Mouse (Mus musculus): ENCODE data around the gene 1700010B08Rik. TPM values are rescaled to one million over a fixed set of nuclear protein-coding genes. Genes with fewer than 3 reads are reported as not detected.
"Not testable (repeated sequence)": the region's sequence is repeated elsewhere in the genome, so short reads cannot be mapped to it uniquely, and the experiment has no call there.

1700010B08Rik gene
- not detected in 2 replicates for polyA plus RNA-seq (2015; fragmentation: Nextera tagmentation; extraction: Ambion mirVana)

DNA sequence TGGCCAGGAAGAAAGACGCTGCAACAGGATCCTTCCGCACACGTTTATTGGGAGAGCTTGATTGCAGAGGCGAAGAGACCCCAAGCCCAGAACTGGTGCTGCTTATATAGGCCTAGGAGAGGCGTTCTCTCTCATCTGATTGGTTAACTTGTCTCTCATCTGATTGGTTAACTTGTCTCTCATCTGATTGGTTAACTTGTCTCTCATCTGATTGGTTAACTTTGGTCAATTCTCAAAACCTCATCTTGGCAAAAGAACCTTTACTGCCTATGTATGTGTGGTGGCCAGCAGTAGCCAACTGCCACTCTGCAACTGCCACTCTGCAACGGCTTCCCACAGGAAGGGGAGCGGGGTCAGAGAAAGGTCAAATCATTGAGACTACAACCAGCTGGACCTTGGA is at the start of gene 1700010B08Rik:
TSS of gene 1700010B08Rik (plus strand) at position 301 of the 400 bp plus-strand sequence.
- 88% methylated on average over 6 of the region's 7 CpGs for WGBS
- not testable (repeated sequence) for H3K27me3 ChIP-seq (ENCODE audit: control insufficient read depth, insufficient read depth, low read depth, low read length); H3K4me3 ChIP-seq (ENCODE audit: low read length); H3K4me1 ChIP-seq (replicated peaks; ENCODE audit: control insufficient read depth, insufficient read depth, low read length); H3K9ac ChIP-seq (ENCODE audit: low read length); H3K4me2 ChIP-seq (ENCODE audit: low read depth, low read length); H3K27ac ChIP-seq (ENCODE audit: low read length); H3K9me3 ChIP-seq (ENCODE audit: control insufficient read depth, low read length); ATAC-seq (ENCODE audit: low read depth); H3K36me3 ChIP-seq (ENCODE audit: control insufficient read depth, insufficient read depth, low read length)

DNA sequence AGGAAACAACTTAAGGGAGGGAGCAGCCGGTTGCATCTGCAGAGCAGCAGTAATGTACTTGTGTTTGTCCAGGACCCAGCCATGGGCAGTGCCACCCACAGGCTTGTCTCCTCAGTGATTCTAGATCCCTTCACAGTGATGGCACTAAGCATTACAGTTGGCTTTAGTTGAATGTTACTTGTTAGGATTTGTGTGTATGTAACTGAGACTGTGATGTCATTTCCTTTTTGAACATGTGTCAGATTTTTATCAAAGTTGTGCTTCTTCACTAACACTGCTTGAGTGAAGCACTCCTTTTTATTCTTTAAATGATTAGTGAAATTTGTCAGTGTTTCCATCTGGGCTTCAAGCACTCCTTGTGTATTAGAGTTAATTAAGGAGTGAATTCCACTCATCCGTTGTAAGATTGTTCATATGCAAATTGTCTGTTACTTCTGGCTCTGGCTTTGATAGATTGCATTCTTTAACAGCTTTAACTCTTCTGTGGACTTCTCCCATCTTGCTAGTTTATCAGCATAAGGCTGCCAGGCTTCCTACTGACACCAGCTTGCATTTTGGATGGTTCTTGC is 46.8 kb upstream of the 1700010B08Rik start:
- Histone ChIP-seq H3K27ac (ENCODE audit: low read length) (no peak overlapping the region), H3K27me3 (ENCODE audit: control insufficient read depth, insufficient read depth, low read depth, low read length) (no peaks in the 10 kb centered on the region), H3K9me3 (ENCODE audit: control insufficient read depth, low read length) (no peaks in the 10 kb centered on the region), H3K4me1 (replicated peaks; ENCODE audit: control insufficient read depth, insufficient read depth, low read length) (no peaks in the 10 kb centered on the region), H3K36me3 (ENCODE audit: control insufficient read depth, insufficient read depth, low read length) (peaks cover 3% of the 10 kb centered on the region; the same call in 1 of the 2 replicates), H3K9ac (ENCODE audit: low read length) (no peak overlapping the region), H3K4me3 (ENCODE audit: low read length) (no peak overlapping the region), H3K4me2 (ENCODE audit: low read depth, low read length) (no peak overlapping the region)
- 68% methylated on average over 2 of the region's 2 CpGs for WGBS
- ATAC-seq (ENCODE audit: low read depth) = no peak

DNA sequence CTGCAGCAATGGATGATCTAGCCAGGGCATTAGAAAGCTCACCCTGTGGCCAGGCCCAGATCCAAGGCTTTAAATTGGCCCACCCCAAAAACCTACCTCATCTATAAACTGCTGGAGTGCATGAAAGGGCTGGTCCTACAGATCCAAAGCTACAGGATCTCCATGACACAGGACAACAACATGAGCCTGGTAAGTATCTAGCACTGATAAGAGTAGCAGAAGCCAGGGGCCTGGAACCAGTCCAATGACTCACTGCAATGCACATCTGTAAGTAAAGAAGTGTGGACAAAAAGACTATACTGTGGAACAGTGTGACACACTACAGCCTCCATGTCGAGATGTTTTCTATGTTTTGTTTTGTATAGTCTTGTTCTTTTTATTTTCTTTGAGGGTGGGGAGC is 45.7 kb upstream of the 1700010B08Rik start:
- ATAC-seq (ENCODE audit: low read depth) = no peak
- Histone ChIP-seq H3K4me3 (ENCODE audit: low read length) (no peak overlapping the region), H3K9ac (ENCODE audit: low read length) (no peak overlapping the region)

DNA sequence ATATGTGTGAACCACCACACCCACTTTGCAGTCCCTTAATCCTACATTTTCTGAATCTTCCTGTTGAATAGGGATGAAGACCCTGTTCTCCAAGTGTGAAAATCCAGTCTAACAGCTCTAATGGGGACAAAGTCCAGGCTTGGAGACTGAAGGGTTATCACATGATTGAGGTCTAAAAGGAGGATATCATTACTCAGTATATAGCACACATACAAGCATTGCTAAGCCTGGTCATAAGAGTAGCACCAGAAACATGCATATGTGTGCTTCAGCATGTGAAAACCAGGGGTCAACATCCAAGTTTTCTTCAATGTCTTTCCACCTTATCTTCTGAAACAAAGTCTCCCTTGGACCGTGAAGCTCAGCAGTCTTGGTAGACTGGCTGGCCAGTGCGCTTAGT is 40.6 kb upstream of the 1700010B08Rik start:
- ATAC-seq (ENCODE audit: low read depth) = no peak
- H3K4me1 ChIP-seq (replicated peaks; ENCODE audit: control insufficient read depth, insufficient read depth, low read length) = no peaks in the 10 kb centered on the region
- no peaks in the 10 kb centered on the region for H3K36me3 ChIP-seq (ENCODE audit: control insufficient read depth, insufficient read depth, low read length)
- no peak overlapping the region for H3K4me2 ChIP-seq (ENCODE audit: low read depth, low read length)
- H3K27me3 ChIP-seq (ENCODE audit: control insufficient read depth, insufficient read depth, low read depth, low read length) = no peaks in the 10 kb centered on the region
- H3K27ac ChIP-seq (ENCODE audit: low read length) = no peak overlapping the region
- no peak overlapping the region for H3K4me3 ChIP-seq (ENCODE audit: low read length)
- WGBS = 97% methylated on average over 2 of the region's 2 CpGs
- H3K9ac ChIP-seq (ENCODE audit: low read length) = no peak overlapping the region
- no peaks in the 10 kb centered on the region for H3K9me3 ChIP-seq (ENCODE audit: control insufficient read depth, low read length)

More for the DNA sequence above, 45.7 kb upstream of the 1700010B08Rik start:
- H3K4me2 ChIP-seq (ENCODE audit: low read depth, low read length) = no peak overlapping the region
- H3K27ac ChIP-seq (ENCODE audit: low read length) = no peak overlapping the region
- WGBS = 80% methylated on average over 1 of the region's 1 CpGs
- no peaks in the 10 kb centered on the region for H3K27me3 ChIP-seq (ENCODE audit: control insufficient read depth, insufficient read depth, low read depth, low read length)
- no peaks in the 10 kb centered on the region for H3K4me1 ChIP-seq (replicated peaks; ENCODE audit: control insufficient read depth, insufficient read depth, low read length)
- no peaks in the 10 kb centered on the region for H3K9me3 ChIP-seq (ENCODE audit: control insufficient read depth, low read length)
- H3K36me3 ChIP-seq (ENCODE audit: control insufficient read depth, insufficient read depth, low read length) = peaks cover under 1% of the 10 kb centered on the region; the same call in 1 of the 2 replicates

DNA sequence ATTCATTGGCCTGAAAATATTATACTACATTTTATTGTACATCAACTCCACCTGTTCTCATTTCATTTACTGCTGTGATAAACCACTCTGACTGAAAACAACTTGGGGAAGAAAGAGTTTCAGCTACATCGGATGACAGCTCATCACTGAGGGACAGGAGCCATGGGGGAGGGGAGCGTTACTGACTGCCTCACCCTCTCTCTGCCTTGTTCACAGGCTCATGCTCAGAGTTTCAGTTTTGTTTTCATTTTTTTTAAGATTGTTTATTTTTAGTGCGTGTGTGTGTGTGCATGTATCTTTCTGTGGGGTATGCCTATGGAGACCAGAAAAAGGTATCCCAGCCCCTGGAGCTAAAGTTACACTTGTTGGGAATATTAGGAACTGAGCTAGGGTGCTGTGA is 40.0 kb upstream of the 1700010B08Rik start:
- Histone ChIP-seq H3K4me3 (ENCODE audit: low read length) (no peak overlapping the region), H3K27me3 (ENCODE audit: control insufficient read depth, insufficient read depth, low read depth, low read length) (no peaks in the 10 kb centered on the region), H3K4me1 (replicated peaks; ENCODE audit: control insufficient read depth, insufficient read depth, low read length) (no peaks in the 10 kb centered on the region), H3K9ac (ENCODE audit: low read length) (no peak overlapping the region), H3K4me2 (ENCODE audit: low read depth, low read length) (no peak overlapping the region), H3K27ac (ENCODE audit: low read length) (no peak overlapping the region), H3K36me3 (ENCODE audit: control insufficient read depth, insufficient read depth, low read length) (no peaks in the 10 kb centered on the region), H3K9me3 (ENCODE audit: control insufficient read depth, low read length) (no peaks in the 10 kb centered on the region)
- ATAC-seq (ENCODE audit: low read depth) = no peak
- WGBS = 39% methylated on average over 3 of the region's 3 CpGs

DNA sequence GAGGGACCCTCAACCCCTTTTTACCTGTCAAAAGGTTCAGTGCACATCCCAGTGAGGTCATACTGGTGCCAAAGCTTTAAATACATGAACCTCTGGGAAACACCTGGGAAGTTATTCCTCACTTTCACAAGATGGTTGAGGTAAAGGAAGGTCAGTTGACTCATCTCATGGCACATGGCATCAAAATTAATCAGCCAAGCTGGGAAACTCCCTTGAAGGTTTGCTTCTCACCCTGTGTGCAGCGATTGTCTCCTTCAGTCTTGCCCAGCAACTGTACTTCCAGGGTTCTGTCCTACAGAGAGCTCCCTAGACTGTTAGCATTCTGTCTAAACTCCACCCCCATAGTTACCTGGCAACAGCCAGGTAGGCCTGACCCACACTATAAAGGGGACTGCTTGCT is 39.1 kb upstream of the 1700010B08Rik start:
- H3K27me3 ChIP-seq (ENCODE audit: control insufficient read depth, insufficient read depth, low read depth, low read length) = no peaks in the 10 kb centered on the region
- no peaks in the 10 kb centered on the region for H3K4me1 ChIP-seq (replicated peaks; ENCODE audit: control insufficient read depth, insufficient read depth, low read length)
- no peaks in the 10 kb centered on the region for H3K36me3 ChIP-seq (ENCODE audit: control insufficient read depth, insufficient read depth, low read length)
- H3K4me2 ChIP-seq (ENCODE audit: low read depth, low read length) = no peak overlapping the region
- no peak overlapping the region for H3K27ac ChIP-seq (ENCODE audit: low read length)
- no peak overlapping the region for H3K9ac ChIP-seq (ENCODE audit: low read length)
- no peak for ATAC-seq (ENCODE audit: low read depth)
- no peaks in the 10 kb centered on the region for H3K9me3 ChIP-seq (ENCODE audit: control insufficient read depth, low read length)
- H3K4me3 ChIP-seq (ENCODE audit: low read length) = no peak overlapping the region
- WGBS = 43% methylated on average over 1 of the region's 1 CpGs

DNA sequence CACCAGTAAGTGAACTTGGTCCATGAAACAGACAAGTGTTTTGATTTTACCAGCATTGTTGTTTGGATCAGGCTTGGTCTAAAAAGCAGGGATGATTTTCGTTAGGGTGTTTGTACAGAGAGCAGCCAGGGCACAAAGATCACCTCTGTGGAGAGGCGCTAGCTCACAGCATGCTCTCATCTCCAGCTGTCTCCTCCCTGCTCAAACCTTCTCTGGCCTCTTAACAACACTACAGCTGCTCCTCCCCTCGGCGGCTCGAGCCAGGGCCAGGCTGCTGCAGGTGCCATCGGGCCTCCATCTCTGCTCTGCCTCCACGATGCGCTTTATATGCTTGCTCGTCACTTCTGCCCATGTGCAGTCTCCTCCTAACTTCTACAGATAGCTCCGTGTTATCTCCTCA is 36.4 kb upstream of the 1700010B08Rik start:
- no peak for ATAC-seq (ENCODE audit: low read depth)
- no peaks in the 10 kb centered on the region for H3K27me3 ChIP-seq (ENCODE audit: control insufficient read depth, insufficient read depth, low read depth, low read length)

DNA sequence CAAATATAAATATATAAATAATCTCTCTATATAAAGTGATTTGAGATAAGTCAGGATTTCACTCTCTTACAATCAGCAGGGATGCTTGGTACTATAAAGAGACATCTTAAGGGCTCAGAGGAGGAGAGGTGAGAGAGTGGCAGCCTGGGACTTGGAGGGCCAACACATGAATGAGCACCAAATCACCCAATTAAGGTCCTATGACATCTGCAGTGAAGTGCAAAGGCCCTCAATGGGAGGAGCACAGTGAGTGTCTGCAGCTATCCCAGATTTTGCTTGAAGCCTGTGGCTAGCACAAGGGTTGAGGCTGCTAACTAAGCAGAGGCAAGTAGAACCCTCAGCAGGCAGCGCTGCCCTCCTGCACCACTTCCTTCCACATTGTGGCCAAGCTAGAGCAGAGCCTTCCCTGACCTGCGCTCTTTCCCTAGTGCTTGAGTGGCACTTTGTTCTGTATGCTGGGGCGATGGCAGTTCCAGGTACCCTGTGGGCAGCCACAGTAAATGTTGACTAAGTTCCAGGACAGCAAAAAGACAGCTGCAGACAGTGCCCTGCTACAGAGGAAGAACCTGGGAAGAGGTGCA is 33.3 kb upstream of the 1700010B08Rik start:
- H3K4me1 ChIP-seq (replicated peaks; ENCODE audit: control insufficient read depth, insufficient read depth, low read length) = no peaks in the 10 kb centered on the region
- H3K27me3 ChIP-seq (ENCODE audit: control insufficient read depth, insufficient read depth, low read depth, low read length) = no peaks in the 10 kb centered on the region
- H3K9me3 ChIP-seq (ENCODE audit: control insufficient read depth, low read length) = no peaks in the 10 kb centered on the region
- H3K4me2 ChIP-seq (ENCODE audit: low read depth, low read length) = no peak overlapping the region
- H3K9ac ChIP-seq (ENCODE audit: low read length) = no peak overlapping the region
- no peak overlapping the region for H3K4me3 ChIP-seq (ENCODE audit: low read length)
- no peak for ATAC-seq (ENCODE audit: low read depth)
- H3K27ac ChIP-seq (ENCODE audit: low read length) = no peak overlapping the region
- peaks cover 15% of the 10 kb centered on the region for H3K36me3 ChIP-seq (ENCODE audit: control insufficient read depth, insufficient read depth, low read length)
- WGBS = 75% methylated on average over 3 of the region's 3 CpGs

More for the DNA sequence above, 36.4 kb upstream of the 1700010B08Rik start:
- H3K36me3 ChIP-seq (ENCODE audit: control insufficient read depth, insufficient read depth, low read length) = no peaks in the 10 kb centered on the region
- H3K4me1 ChIP-seq (replicated peaks; ENCODE audit: control insufficient read depth, insufficient read depth, low read length) = no peaks in the 10 kb centered on the region
- 51% methylated on average over 10 of the region's 10 CpGs for WGBS
- H3K9ac ChIP-seq (ENCODE audit: low read length) = no peak overlapping the region
- H3K4me3 ChIP-seq (ENCODE audit: low read length) = no peak overlapping the region
- no peak overlapping the region for H3K27ac ChIP-seq (ENCODE audit: low read length)
- no peak overlapping the region for H3K4me2 ChIP-seq (ENCODE audit: low read depth, low read length)
- no peaks in the 10 kb centered on the region for H3K9me3 ChIP-seq (ENCODE audit: control insufficient read depth, low read length)

DNA sequence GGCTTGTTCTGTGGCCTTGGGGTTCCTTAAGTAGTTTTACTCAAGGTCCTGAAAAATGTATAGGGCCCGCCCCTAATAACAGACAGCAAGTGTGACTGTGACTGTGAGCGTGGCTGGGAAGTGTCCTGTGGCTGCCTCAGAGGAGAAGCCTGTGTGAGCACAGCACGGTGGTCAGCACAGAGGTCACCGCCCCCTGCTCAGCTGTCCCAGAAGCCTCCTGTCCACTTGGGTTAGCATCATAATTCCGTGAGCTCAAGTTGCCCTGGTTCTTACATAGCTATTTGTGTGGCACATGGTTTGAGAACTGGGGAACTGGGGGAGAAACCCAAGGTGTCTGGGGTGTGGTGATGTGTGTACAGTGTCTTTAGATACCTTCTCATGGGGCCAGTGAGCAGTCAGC is 31.9 kb upstream of the 1700010B08Rik start:
- WGBS = 81% methylated on average over 5 of the region's 5 CpGs

More for the DNA sequence above, 31.9 kb upstream of the 1700010B08Rik start:
- no peak overlapping the region for H3K4me2 ChIP-seq (ENCODE audit: low read depth, low read length)
- no peaks in the 10 kb centered on the region; the same call in 1 of the 2 replicates for H3K4me1 ChIP-seq (replicated peaks; ENCODE audit: control insufficient read depth, insufficient read depth, low read length)
- no peak overlapping the region for H3K27ac ChIP-seq (ENCODE audit: low read length)
- H3K9ac ChIP-seq (ENCODE audit: low read length) = no peak overlapping the region
- no peaks in the 10 kb centered on the region for H3K9me3 ChIP-seq (ENCODE audit: control insufficient read depth, low read length)
- no peak overlapping the region for H3K4me3 ChIP-seq (ENCODE audit: low read length)
- peaks cover 15% of the 10 kb centered on the region for H3K36me3 ChIP-seq (ENCODE audit: control insufficient read depth, insufficient read depth, low read length)
- no peak for ATAC-seq (ENCODE audit: low read depth)
- H3K27me3 ChIP-seq (ENCODE audit: control insufficient read depth, insufficient read depth, low read depth, low read length) = no peaks in the 10 kb centered on the region

Data from lung, embryonic 16.5 days (tissue).